Mouse (Mus musculus): ENCODE data around the gene Capn11. TPM values are rescaled to one million over a fixed set of nuclear protein-coding genes. Genes with fewer than 3 reads are reported as not detected.

The Capn11 gene
- polyA plus RNA-seq, 1 experiment from 2014 or later: 0.84 TPM

DNA sequence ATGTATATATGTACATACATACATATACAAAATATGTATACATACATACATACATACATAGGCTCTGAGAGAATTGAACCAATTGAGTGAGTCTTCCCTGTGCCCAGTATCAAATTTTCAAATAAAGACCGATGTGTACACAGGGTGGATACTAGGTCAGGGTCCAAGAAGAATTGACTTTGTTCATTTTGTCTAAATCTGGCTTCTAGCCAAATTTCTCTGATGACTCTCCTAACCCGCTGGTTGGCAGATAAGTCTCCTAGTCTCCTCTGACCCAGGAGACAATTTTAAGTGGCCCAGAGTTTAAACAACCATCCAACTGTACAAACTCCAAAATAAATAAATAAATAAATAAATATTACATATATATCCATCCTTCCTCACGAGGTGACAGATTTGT lies 60.2 kb downstream of the Capn11 start:
- H3K4me2 ChIP-seq (ENCODE audit: low read depth, low read length): peak overlapping the region; percentile 81
- H3K9ac ChIP-seq (ENCODE audit: low read length): peak overlapping the region; percentile 72
- no peak for ATAC-seq (replicated peaks; ENCODE audit: extremely low read depth, insufficient read depth, low FRiP score)
- no peak overlapping the region for H3K27ac ChIP-seq (ENCODE audit: low read length)
- H3K27me3 ChIP-seq (ENCODE audit: control insufficient read depth, insufficient read depth, low read length): no peaks in the 10 kb centered on the region; the same call in 1 of the 2 replicates
- H3K4me1 ChIP-seq (ENCODE audit: control insufficient read depth, insufficient read depth, low read length): peaks cover 40% of the 10 kb centered on the region
- no peaks in the 10 kb centered on the region for H3K9me3 ChIP-seq (replicated peaks; ENCODE audit: control insufficient read depth, low read length)
- 47% methylated on average over 3 of the region's 3 CpGs for WGBS
- H3K4me3 ChIP-seq (ENCODE audit: low read length): peak overlapping the region; percentile 42
- no peaks in the 10 kb centered on the region for H3K36me3 ChIP-seq (ENCODE audit: control insufficient read depth, insufficient read depth)

DNA sequence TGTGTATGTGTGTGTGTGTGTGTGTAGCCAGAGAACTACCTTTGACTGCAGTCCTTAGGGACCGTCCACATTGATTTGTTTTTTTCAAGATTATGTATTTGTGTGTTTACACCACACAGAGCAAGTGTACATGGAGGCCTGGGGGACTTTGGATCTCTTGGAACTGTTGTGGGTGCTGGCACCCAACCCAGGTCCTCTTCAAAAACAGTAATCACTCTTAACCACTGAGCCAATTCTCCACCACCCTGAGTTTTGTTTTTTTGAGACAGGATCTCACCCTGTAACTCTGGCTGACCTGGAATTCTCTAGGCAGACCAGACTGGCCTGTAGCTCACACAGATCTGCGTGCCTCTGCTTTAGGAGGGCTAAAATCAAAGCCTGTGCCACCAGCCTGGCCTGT lies 60.7 kb downstream of the Capn11 start:
- Histone ChIP-seq H3K9me3 (replicated peaks; ENCODE audit: control insufficient read depth, low read length) (no peaks in the 10 kb centered on the region), H3K4me1 (ENCODE audit: control insufficient read depth, insufficient read depth, low read length) (peaks cover 45% of the 10 kb centered on the region), H3K27me3 (ENCODE audit: control insufficient read depth, insufficient read depth, low read length) (no peaks in the 10 kb centered on the region; the same call in 1 of the 2 replicates), H3K4me2 (ENCODE audit: low read depth, low read length) (no peak overlapping the region), H3K9ac (ENCODE audit: low read length) (no peak overlapping the region), H3K4me3 (ENCODE audit: low read length) (no peak overlapping the region), H3K27ac (ENCODE audit: low read length) (no peak overlapping the region), H3K36me3 (ENCODE audit: control insufficient read depth, insufficient read depth) (no peaks in the 10 kb centered on the region)
- ATAC-seq (replicated peaks; ENCODE audit: extremely low read depth, insufficient read depth, low FRiP score): no peak
- WGBS: 96% methylated on average over 2 of the region's 2 CpGs

DNA sequence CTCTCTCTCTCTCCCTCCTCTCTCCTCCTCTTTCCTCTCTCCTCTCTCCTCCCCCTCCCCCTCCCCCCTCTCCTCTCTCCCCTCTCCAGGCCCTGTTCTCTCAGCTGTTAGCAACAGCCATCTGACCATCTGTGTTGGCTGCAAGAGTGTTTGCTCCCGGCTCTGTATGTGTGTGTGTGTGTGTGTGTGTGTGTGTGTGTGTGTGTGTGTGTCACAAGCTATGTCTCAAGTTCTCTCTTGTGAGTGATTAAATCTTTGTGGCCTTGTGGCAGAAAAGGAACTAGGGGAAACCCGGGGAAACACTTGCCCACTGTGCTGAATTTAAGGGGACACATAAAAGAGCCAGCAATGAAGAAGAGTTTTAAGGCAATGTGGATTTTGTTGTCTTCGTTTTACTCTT lies 61.3 kb downstream of the Capn11 start:
- WGBS: 51% methylated on average over 3 of the region's 3 CpGs
- Histone ChIP-seq H3K9me3 (replicated peaks; ENCODE audit: control insufficient read depth, low read length) (no peaks in the 10 kb centered on the region), H3K4me2 (ENCODE audit: low read depth, low read length) (no peak overlapping the region), H3K27ac (ENCODE audit: low read length) (no peak overlapping the region), H3K4me3 (ENCODE audit: low read length) (no peak overlapping the region), H3K27me3 (ENCODE audit: control insufficient read depth, insufficient read depth, low read length) (no peaks in the 10 kb centered on the region; the same call in 1 of the 2 replicates), H3K9ac (ENCODE audit: low read length) (no peak overlapping the region), H3K36me3 (ENCODE audit: control insufficient read depth, insufficient read depth) (no peaks in the 10 kb centered on the region), H3K4me1 (ENCODE audit: control insufficient read depth, insufficient read depth, low read length) (peaks cover 51% of the 10 kb centered on the region)
- no peak for ATAC-seq (replicated peaks; ENCODE audit: extremely low read depth, insufficient read depth, low FRiP score)

DNA sequence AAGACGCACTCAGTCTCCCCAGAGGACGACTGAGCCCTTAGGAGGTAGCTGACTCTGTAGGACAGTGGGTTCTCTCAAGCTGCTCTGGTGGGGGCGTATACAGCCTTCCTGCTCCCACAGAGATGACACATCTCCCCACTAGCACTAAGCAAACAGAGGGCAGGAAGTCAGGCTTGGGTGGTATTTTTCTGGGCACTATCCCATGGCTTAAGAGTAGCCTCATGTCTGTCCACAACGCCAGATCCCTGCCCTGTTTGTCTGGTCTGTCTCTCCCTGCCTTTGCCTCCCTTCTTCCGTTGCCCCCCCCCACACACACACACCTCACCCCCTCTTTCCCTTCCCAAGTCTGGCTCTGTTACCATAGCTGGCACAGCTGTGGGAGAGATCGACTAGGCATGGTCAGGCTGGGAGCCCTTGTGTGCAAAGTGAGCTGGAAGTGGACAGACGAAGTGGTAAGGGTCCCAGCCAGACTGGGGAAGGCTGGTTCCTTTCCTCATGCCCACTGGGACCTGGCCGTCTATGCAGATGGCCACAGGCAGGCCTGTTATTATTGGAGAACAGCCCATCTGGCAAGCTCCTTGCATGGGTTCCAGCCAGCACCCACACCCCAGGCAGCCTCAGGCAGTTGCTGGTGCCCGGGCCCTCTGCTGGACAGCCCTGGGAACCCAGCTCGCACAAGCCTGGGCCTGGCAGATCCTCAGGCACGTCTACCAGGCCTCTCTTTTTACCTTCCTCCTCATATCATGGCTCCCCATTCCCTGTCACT lies 62.3 kb downstream of the Capn11 start:
- WGBS: 35% methylated on average over 11 of the region's 11 CpGs

DNA sequence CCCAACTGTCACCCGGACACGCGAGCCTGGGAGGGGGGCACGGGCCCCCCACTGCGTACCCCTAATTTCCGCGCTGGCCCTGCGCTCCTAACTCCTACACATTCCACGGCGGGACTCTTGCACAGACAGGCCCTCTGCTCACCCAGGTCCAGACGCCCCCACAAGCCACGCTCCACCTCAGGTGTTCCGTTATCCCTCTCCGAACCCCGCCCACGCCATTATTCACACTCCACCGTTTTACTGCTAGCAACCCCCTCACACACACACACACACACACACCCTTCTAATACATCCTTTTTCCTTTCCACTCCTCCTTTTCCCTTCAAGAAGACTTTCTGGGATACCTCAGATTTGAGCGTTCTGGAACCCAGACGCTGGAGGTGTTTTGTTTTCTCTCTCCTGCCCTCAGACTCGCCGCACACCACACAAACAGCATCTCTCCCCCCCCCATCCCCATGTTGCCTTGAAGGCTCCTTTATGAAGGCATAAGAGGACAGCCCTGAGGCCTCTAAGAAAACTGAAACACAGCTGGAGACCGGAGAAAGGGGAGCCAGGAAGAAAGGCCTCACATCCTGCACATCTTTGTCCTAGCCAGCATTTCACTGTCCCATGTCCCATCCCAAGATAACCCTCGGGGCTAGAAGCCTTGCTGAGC lies 63.3 kb downstream of the Capn11 start:
- H3K4me1 ChIP-seq (ENCODE audit: control insufficient read depth, insufficient read depth, low read length): peaks cover 65% of the 10 kb centered on the region
- peak overlapping the region; percentile 80 for H3K27ac ChIP-seq (ENCODE audit: low read length)
- 18% methylated on average over 22 of the region's 23 CpGs for WGBS
- no peaks in the 10 kb centered on the region for H3K9me3 ChIP-seq (replicated peaks; ENCODE audit: control insufficient read depth, low read length)
- 0 out of 2 replicates have a peak, but pooled peaks cover 2% of the 10 kb centered on the region for H3K36me3 ChIP-seq (ENCODE audit: control insufficient read depth, insufficient read depth)
- H3K27me3 ChIP-seq (ENCODE audit: control insufficient read depth, insufficient read depth, low read length): no peaks in the 10 kb centered on the region
- peak overlapping the region; percentile 100 for H3K4me2 ChIP-seq (ENCODE audit: low read depth, low read length)
- peak overlapping the region; percentile 92 for H3K9ac ChIP-seq (ENCODE audit: low read length)
- H3K4me3 ChIP-seq (ENCODE audit: low read length): peak overlapping the region; percentile 80
- peak; percentile 2; the same call in 1 of the 2 replicates for ATAC-seq (replicated peaks; ENCODE audit: extremely low read depth, insufficient read depth, low FRiP score)

More for the DNA sequence above, 62.3 kb downstream of the Capn11 start:
- Histone ChIP-seq H3K4me3 (ENCODE audit: low read length) (no peak overlapping the region), H3K4me1 (ENCODE audit: control insufficient read depth, insufficient read depth, low read length) (peaks cover 60% of the 10 kb centered on the region), H3K36me3 (ENCODE audit: control insufficient read depth, insufficient read depth) (no peaks in the 10 kb centered on the region), H3K9me3 (replicated peaks; ENCODE audit: control insufficient read depth, low read length) (no peaks in the 10 kb centered on the region), H3K4me2 (ENCODE audit: low read depth, low read length) (no peak overlapping the region), H3K9ac (ENCODE audit: low read length) (peak overlapping the region; percentile 26; the same call in 1 of the 2 replicates), H3K27ac (ENCODE audit: low read length) (peak overlapping the region; percentile 80), H3K27me3 (ENCODE audit: control insufficient read depth, insufficient read depth, low read length) (no peaks in the 10 kb centered on the region; the same call in 1 of the 2 replicates)
- ATAC-seq (replicated peaks; ENCODE audit: extremely low read depth, insufficient read depth, low FRiP score): peak; percentile 24; the same call in 1 of the 2 replicates

DNA sequence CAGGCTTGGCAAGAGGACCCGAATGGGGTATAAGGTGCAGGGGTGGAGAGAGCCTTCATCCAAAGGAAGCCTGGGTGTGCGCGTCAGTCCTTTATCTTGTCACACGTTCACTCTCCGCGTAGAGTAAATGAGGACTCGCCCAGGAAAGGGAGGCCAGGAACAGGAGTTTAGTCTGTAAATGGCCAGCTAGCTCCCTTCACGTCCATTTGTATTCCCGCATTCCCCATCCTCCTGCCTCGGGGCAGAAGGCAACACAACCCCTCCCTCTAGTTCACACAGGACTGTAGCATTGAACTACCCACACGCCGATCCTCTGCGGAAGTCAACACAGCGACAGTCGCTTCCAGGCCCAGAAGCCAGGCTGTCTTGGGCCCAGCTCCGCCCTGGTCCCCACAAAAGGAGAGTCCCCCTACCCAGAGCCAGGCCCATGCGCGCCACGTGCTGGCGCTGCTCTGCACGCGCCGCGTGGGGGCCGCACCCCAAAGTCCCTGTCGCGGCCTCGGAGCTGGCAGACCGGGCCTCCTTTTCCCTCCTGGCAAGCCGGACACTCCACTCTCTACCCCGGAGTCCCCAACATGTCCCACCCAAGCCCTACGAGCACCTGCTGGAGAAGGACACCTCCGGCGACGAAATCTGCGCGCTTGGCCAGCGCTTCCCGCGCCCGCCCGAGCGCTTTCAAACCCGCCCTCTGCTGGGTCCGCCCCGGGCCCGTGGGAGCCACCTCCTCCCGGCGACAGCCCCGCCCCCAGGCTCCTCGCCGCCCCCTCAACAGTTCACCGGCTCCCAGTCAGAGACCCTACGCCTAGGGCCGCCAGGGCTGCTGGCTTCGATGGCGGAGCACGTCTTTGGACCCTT lies 64.0 kb downstream of the Capn11 start:
- H3K27me3 ChIP-seq (ENCODE audit: control insufficient read depth, insufficient read depth, low read length): no peaks in the 10 kb centered on the region
- H3K4me2 ChIP-seq (ENCODE audit: low read depth, low read length): peak overlapping the region; percentile 100
- H3K27ac ChIP-seq (ENCODE audit: low read length): peak overlapping the region; percentile 80
- peak overlapping the region; percentile 80 for H3K4me3 ChIP-seq (ENCODE audit: low read length)
- under 1% methylated on average over 58 of the region's 58 CpGs for WGBS
- H3K9ac ChIP-seq (ENCODE audit: low read length): peak overlapping the region; percentile 92
- H3K9me3 ChIP-seq (replicated peaks; ENCODE audit: control insufficient read depth, low read length): no peaks in the 10 kb centered on the region
- peaks cover 65% of the 10 kb centered on the region for H3K4me1 ChIP-seq (ENCODE audit: control insufficient read depth, insufficient read depth, low read length)
- H3K36me3 ChIP-seq (ENCODE audit: control insufficient read depth, insufficient read depth): 0 out of 2 replicates have a peak, but pooled peaks cover 2% of the 10 kb centered on the region
- peak; percentile 74 for ATAC-seq (replicated peaks; ENCODE audit: extremely low read depth, insufficient read depth, low FRiP score)

DNA sequence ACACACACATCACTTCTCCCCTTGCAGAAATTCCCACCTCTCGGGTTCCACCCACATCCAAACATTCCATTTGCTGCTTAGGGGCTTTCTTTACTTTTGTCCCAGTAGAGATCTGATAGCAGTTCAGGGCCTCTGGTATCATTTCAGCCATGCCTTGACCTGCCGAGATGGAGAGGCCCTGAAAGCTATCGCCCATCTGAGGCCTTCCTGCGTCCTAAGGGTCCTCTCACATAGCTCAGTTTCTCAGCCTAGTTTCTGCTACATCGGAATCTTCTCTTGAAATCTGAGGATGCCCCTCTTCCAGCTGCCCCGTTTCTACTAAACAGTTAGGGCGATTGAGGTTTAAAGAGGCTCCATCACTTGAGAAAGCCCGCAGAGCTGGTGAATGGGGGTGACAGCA lies 64.9 kb downstream of the Capn11 start:
- ATAC-seq (replicated peaks; ENCODE audit: extremely low read depth, insufficient read depth, low FRiP score): no peak
- Histone ChIP-seq H3K4me3 (ENCODE audit: low read length) (peak overlapping the region; percentile 80), H3K4me2 (ENCODE audit: low read depth, low read length) (peak overlapping the region; percentile 100), H3K27me3 (ENCODE audit: control insufficient read depth, insufficient read depth, low read length) (no peaks in the 10 kb centered on the region), H3K9ac (ENCODE audit: low read length) (peak overlapping the region; percentile 92), H3K4me1 (ENCODE audit: control insufficient read depth, insufficient read depth, low read length) (peaks cover 60% of the 10 kb centered on the region), H3K9me3 (replicated peaks; ENCODE audit: control insufficient read depth, low read length) (no peaks in the 10 kb centered on the region), H3K27ac (ENCODE audit: low read length) (no peak overlapping the region), H3K36me3 (ENCODE audit: control insufficient read depth, insufficient read depth) (peaks cover 8% of the 10 kb centered on the region)
- 48% methylated on average over 8 of the region's 8 CpGs for WGBS

DNA sequence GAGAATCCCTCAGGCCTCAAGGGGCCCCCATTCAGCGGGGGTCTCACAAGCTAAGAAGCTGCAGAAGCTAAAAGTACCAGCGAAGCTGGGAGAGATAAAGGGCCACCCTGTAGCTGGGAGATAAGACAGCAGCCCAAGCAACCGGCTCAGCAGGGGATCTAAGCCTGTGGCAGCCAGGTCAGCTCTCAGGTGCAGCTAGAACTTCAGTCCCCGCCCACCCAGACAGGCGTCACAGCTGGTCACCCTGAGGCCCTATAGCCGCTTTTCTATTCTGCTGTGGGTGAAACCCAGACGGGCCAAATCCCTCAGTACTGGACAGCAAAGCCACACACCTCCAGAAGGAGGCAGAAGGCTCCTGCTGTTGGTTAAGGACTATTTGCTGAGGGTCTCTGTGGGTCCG lies 65.6 kb downstream of the Capn11 start:
- no peak for ATAC-seq (replicated peaks; ENCODE audit: extremely low read depth, insufficient read depth, low FRiP score)
- Histone ChIP-seq H3K9ac (ENCODE audit: low read length) (peak overlapping the region; percentile 30), H3K4me1 (ENCODE audit: control insufficient read depth, insufficient read depth, low read length) (peaks cover 56% of the 10 kb centered on the region), H3K27me3 (ENCODE audit: control insufficient read depth, insufficient read depth, low read length) (no peaks in the 10 kb centered on the region), H3K9me3 (replicated peaks; ENCODE audit: control insufficient read depth, low read length) (no peaks in the 10 kb centered on the region), H3K36me3 (ENCODE audit: control insufficient read depth, insufficient read depth) (peaks cover 14% of the 10 kb centered on the region), H3K27ac (ENCODE audit: low read length) (peak overlapping the region; percentile 86; the same call in 1 of the 2 replicates), H3K4me3 (ENCODE audit: low read length) (peak overlapping the region; percentile 80), H3K4me2 (ENCODE audit: low read depth, low read length) (peak overlapping the region; percentile 100)
- WGBS: 40% methylated on average over 8 of the region's 8 CpGs

Data from heart, embryonic 16.5 days (tissue).